Mouse (Mus musculus) thymus, postnatal 10 days (tissue): ENCODE measurements around the gene Zfp592.
"Not testable (repeated sequence)": the region's sequence is repeated elsewhere in the genome, so short reads cannot be mapped to it uniquely, and the experiment has no call there.

Experiments used
- DNase-seq, 2 experiments: peaks; one replicate each; pipeline ENCODE4 v3.0.0; 2021; ENCODE audit warnings: low spot score in 2 of 2

Gene Zfp592

DNA sequence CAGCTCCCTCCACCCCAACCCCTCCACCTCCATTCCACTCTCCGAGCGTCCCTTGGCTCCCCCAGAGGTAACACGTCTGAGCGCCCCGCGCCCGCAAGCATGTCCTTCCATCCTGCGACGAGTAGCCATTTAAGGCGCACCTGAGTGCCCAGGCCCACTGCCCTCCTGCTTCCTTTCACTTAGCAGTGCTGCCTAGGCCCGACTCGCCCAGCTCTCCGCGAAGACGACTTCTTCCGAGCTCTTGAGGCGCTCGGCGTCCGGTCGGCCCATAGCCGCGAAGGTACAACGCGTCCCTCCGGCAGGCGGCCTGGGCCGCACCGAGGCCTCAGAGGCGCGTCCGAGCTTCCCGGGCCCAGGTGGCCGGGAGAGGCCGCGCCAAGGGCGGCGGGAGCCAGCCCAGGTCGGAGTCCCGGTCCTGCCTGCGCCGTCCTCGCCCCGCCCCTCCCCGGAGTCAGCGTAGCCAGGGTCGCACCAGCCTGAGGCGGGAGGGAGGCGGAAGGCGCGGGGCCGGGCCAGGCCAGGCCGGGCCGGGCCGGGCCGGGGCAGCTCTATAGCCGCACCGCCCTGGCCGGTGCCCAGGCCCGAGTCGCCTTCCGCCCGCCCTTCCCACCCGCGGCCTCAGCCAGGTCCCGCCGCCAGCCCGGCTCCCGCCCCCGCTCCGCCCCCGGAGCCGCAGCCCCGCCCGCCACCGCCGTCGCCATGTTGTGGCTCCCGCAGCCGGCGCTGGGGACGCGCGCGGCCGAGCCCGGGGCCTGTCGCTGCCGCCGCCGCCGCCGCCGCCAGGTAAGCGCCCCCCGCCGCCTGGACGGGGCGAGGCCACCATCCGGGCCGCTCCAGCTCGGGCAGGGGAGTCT lies at the start of gene Zfp592:
TSS of gene Zfp592 (plus strand) at position 702 of the 854 bp plus-strand sequence.
- peak; percentile 64 to 78 for DNase-seq

DNA sequence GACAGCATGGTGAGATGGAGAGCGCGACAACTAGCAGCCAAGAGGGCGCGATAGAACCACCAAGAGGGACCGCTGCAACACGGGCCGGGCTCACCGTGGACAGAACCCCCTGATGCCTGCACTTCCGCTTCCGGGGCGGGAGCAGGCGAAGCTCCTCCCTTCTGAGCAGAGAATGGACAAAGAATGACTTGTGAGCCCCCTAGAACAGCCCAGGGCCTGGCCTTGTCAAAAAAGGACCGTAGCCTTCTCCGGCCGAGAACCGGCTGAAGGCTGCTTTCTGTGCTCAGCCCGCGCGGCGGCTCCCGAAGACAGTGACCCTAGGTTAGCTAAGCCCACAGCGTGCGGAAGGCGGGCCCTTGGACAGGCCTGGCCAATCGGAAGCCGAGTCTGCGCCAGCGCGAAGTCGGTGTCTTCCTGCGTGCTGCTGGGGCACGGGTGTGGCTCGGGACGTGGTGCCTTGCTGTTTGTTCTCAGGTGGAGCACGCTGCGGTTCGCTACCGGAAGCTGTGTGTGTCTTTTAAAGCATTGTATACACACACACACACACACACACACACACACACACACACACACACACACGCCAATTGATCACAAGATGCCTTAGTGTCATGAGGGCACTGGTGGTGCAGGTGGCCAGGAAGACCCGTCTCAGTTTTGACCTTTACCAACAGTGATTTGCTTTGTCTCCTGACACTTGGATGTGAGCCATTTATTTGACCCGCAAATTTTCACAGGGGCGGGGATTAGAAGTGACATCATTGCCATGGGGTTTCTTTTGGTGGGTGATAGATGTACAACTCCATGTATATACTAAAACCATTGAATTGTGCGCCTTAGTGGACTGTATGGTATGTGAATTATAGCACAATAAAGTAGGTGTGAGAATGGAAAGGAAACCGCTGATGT lies 45.8 kb upstream of the Zfp592 start, which contains the start of gene Sec11a:
TSS of gene Sec11a (minus strand) at position 336 of the 906 bp plus-strand sequence.
- peak; percentile 92 for DNase-seq

DNA sequence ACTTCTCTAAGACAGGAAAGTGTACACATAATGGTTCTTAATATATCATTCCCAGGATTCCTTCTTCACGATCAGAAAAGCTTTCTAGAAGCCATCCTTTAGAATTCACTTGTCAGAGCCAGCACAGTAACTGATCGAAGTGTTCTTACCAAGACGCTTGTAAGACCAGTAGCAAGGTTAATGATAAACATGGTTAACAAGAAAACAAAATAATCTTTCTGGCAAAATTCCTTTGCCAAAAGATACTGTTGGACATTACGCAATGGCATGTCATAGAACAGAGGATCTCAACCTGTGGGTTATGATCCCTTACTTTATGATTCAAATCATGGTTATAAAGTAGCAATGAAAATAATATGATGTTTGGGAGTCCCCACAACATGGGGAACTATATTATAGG lies 42.0 kb upstream of the Zfp592 start:
- DNase-seq, result no peak

DNA sequence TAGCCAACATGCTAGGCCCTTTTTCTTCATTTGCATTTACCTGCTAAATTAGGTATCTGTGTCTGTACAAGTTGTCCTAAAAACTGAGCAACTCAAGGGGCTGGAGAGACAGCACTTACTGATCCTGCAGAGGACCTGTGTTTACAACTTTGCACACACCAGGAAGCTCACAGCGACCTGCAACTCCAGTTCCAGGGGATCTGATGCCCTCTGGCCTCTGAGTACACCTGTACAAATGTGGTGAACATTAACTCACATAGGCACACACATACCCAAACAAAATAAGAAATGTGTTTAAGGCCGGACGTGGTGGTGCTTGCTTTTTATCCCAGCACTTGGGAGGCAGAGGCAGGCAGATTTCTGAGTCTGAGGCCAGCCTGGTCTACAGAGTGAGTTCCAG lies 41.3 kb upstream of the Zfp592 start:
- DNase-seq, result no peak

DNA sequence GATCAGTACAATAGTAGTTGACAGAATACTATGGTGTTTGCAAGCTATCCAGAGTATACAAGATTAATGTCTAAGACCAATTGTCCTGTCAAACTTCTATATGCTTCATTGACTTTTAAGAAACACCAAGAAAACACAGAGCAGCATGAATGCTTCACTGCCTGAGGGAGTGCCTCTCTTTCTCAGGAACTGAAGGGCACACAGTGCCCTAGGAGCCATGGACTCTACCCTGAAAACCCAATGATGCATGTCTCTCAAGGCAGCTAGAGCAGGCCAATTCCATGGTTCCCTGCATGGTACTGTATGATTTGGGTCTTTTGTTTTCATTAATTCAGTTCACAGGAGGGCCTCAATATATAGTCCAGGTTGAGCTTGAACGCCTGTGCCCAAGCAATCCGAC lies 39.2 kb upstream of the Zfp592 start:
- no peak for DNase-seq

DNA sequence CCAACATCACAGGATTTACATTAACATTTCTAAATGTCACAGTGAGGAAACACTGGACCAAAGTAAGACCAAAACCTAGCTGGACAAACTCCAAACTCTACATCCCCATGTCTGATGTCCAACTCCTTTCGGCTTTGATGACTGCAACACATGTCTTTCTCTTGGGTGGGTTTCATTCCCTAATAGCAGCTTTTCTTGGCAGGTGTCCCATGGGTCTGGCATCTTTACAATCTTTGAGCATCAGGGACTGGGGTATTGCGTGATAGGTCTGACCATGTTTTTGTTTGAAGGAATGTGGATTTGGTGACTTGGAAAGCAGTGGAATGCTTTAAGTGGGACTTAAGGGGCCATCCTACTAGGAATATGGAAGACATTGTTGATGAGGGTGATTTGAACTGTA lies 36.6 kb upstream of the Zfp592 start:
- no peak for DNase-seq

DNA sequence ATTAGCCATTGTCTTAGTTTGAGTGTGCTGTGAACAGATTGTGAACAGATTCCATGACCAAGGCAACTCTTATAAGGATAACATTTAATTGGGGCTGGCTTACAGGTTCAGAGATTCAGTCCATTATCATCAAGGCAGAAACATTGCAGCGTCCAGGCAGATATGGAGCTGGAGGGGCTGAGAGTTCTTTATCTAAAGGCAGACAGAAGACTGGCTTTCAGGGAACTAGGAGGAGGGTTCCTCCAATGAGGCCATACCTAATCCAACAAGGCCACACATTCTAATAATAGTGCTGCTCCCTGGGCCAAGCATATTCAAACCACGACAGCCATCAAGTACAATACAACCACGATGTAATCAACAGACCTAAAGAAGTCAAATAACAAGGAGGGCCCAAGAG lies 34.5 kb upstream of the Zfp592 start:
- DNase-seq, result no peak

DNA sequence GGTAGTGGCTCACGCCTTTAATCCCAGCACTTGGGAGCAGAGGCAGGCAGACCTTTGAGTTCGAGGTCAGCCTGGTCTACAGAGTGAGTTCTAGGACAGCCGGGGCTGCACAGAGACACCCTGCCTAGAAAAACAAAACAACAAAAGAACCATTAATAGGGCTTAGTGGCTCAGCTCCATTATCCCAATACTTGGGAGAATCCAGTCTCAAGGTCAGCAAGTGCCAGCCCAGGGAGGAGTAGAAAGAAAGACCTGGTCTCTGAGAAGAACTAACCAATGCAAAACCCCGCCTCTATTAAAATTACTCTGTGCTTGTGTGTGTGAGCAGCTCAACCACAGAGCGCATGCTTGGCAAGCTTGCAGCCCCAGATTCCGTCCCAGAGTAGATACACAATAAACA lies 30.7 kb upstream of the Zfp592 start:
- no peak for DNase-seq

DNA sequence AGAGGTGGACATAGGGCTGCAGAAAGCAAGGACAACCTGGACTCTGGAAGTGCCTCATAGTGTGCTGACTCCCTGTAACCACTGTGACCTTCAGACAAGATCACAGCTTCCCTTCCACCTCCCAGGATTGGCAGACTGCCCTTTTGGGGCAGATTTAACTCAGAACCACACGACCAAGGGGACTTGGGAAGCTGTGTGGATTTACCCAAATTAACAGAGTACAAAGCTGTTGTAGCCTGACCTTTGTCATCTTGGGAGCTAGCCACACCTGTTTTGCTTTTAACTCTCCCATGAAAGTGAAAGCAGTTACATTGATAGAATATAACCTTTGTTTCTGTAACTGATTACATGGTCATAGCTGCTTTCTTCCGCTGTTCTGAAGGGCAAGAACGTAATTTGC lies 22.6 kb upstream of the Zfp592 start:
- no peak for DNase-seq

DNA sequence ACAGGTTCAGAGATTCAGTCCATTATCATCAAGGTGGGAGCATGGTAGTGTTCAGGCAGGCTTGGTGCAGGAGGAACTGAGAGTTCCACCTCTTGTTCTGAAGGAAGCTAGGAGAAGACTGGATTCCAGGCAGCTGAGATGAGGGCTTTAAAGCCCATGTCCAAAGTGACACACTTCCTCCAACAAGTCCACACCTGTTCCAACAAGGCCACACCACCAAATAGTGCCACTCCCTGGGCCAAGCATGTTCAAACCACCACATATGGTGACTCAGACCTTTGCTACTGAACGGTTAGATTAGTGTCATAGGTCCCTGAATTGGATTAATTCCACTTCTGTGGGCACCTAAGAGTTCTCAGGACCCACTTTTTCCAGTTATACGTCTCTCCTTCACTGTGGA lies 22.1 kb upstream of the Zfp592 start:
- no peak for DNase-seq

DNA sequence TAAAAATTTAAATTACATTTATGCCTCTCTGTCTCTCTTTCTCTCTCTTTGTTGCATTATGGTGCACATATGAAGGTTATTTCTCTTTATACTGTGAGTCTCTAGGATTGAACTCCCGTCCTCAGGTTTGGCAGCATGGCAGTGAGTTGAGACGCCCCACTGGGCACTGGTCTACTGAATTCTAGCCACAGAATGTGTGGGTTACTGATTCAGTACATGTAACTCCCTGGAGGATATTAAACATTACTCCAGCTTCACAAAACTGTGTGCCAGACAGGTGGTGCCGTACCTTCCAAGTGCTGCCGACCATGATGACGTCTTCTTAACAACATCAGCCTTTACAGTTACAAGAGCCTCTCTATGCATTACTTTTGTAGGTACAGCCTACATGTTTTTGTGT lies 21.4 kb upstream of the Zfp592 start:
- DNase-seq, result no peak

DNA sequence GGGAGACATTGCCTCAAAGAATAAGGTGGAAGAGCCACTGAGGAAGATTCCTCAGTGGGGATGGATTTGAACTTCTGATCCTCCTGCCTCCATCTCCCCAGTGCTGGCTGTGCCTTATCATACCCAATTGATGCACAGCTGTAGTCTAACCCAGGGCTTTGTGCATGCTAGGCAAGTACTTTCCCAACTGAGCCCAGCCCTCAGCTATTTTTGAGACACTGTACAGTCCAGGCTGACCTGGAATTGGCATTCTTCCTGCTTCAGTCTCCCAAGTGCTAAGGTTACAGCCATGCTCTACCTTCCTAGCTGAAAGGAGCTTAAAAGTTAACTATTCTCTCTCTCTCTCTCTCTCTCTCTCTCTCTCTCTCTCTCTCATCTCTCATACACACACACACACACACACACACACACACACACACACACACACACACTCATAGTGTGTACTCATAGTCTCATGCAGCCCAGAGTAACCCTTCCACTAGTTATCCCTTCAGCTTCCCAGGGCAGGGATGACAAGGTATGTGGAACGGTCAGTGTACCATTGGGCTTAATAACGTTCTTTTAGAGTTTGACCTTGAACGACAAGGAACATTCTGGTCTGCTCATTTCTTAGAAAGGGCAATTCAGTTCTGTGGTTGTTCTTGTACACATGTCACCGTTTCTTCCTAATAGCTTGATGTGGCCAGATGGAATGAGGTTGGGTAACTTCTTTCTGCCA lies 20.4 kb upstream of the Zfp592 start:
- DNase-seq, result not testable (repeated sequence)

DNA sequence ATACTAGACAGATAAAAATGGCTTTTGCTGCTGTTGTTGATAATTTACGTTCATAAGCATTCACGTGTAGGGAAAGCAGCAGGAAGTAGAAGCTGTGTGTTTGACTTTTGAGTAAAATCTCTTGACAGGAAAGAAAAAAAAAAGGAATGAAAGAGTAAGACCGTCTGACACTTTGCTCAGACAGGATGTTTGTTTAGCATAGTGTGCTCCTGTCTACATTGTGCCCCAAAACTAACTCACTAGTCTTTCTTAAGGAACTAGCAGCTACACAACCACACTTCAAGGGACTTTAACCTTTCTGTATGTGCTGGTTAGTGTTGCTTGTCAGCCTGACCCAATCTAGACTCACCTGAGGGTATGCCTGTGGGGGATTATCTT lies 19.9 kb upstream of the Zfp592 start:
- DNase-seq, result not testable (repeated sequence)

DNA sequence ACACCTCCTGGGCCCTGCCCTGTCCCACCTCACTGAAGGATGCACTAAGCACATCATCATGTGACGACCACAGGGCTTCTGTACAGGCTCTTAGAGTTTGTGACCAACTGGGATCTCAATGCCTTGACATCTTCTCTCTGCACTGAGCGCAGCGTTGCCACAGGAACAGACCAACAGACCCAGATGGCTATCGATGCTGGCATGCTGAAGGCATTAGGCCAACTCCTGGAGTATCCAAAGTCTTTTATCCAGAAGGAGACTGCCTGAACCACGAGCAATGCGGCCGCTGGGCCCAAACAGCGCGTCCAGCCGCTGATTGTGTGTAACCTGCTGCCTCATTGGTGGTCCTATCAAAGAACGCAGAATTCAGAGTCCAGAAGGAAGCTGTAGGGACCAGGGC lies 12.9 kb upstream of the Zfp592 start:
- no peak for DNase-seq

DNA sequence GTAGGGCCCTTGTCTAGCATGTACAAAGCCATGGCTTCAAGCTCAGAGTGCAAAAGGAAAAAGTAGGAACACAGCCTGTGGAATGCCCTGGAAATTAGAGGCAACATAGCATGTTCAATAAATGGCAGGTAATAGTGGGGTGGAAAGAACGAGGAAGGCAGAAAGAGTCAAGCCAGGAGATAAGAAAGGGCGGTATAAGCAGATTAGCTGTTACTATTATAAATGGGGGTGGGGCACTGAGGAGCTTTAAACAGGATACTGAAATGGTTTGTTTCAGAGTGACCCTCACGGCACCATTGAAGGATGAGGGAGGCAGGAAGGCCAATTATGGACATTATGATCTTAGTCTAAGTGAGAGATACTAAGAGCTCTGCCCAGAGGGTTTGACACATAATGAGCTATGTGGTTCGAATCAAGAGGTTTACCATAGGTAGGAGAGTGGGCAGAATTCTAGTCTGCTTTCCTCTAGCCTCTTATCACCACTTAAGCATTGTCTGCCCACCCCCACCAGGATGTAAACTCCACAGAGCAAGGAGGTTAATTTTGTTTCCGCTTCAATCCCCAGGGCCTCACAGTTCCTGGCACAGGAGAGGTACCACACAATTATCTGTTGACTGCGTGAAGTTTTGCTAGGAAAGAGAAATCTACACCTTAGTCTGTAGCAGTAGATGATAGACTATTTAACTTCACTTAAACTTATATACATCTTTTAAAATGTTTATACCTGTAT lies 6.9 kb upstream of the Zfp592 start:
- DNase-seq, result peak in 1 of 2 experiments; percentile 18

DNA sequence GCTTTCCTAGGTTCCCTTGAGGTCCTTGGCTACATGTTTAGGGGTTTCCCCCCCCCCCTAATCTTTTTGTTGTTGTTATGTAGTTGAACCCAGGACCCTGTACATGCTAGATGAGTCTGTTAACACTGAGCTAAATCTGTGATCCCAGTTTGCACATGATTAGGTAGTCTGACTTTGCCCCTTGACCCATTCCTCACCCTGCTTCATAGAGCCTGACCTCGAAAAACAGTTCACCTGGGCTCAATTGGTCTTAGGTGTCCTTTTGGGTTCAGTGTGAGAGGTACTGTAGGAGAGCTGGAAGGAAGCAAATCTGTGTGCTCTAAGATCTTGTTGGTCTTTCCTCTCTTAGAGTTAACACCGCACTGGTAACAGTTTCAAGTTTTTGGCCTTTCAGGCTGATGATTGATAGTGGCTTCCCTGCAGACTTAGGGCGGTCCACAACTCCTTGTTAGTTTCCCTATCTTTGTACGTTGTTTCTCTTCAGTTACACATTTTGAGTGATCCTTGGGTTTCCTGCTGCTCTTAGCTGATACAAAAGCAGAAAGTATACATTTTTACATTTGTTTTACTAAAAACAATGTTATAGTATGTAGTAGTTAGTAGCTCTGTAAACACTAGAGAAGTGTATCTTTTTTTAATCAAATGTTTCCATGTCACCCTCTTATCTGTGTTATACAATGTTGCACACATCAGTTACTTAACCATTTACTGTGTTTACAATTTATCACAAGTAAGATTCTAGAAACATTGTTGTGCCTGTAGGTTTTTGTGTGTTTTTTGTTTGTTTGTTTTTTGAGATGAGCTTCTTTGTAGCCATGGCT lies 5.5 kb upstream of the Zfp592 start:
- no peak for DNase-seq

DNA sequence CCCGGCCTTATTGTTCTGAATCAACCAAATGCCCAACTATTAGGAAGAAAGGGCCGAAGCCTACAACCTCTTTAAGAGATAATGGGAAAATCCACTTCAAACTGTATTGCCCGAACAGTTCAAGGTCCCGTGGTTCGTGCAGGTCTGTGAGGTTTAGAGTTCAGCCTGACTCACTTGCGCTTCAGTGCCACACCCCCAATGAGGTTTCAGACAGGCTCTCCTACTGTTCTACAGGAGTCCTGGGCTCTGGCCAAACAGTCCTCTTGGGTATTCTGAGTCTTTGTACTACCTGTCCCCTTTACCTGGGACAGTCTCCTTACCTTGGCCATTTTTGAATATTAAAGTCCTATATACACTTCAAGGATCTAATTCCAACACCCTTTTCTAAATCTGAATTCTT lies 3.2 kb upstream of the Zfp592 start:
- DNase-seq, result no peak

DNA sequence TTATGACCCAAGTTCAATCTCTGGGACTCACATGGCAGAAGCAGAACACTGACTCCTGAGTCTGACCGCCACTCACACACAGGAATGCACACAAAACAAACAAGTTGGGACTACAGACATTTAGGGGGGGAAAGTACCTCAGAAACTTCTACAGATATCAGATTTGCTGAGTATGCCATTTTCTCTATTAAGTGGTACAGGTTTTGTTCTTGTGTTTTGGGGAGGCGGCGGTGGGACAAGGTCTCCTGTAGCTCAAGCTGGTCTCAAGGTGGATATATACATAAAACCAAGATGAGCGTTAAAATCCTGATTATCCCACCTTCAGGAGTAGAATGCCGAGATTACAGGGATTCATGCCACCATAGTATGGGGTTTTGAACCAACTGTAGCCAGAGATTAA lies 1.9 kb upstream of the Zfp592 start:
- no peak for DNase-seq

DNA sequence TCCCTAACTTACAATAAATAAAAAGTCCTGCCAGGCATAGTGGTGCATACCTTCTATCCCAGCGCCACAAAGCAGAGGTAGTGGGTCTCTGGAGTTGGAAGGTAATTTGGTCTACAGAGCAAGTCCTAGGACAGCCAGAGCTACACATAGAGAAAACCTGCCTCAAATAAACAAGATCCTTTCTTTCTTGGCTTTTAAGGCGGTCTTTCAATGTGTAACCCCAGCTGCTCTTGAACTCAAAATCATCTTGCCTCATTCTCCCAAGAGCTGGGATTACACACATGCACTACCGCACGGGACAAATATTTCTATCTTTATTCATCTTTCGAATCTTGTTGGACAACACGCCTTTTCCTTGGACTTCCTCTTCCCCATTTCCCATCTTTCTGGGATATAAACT lies 1.4 kb upstream of the Zfp592 start:
- DNase-seq, result no peak

DNA sequence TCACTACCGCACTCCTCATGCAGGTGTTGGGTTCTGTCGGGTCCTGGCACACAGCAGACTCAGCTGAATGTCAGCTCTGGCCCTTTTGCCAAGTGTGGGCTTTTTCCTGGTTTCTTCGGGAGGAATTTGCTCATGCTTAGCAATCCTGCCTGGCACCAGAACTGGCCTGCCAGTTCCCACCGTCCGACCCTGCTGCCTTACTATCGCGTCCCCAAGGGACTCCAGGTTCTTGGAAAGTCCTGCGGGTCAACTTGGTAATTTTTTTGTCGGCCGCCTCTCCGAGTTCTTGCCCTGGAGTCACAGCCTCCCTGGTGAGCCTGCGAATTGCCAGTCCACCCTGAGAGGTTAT lies 876 bp upstream of the Zfp592 start:
- peak in 1 of 2 experiments; percentile 5 for DNase-seq
